Mouse (Mus musculus) NIH3T3 (cell line): ENCODE data around the gene Tmem141.
A peak's percentile ranks its signal among the peaks of the same experiment; 100 is the strongest.

Source experiments
- DNase-seq: peaks from one replicate; pipeline ENCODE4 v3.0.0-alpha.2; 2012; ENCODE audit warnings: low read depth

Tmem141 gene

DNA sequence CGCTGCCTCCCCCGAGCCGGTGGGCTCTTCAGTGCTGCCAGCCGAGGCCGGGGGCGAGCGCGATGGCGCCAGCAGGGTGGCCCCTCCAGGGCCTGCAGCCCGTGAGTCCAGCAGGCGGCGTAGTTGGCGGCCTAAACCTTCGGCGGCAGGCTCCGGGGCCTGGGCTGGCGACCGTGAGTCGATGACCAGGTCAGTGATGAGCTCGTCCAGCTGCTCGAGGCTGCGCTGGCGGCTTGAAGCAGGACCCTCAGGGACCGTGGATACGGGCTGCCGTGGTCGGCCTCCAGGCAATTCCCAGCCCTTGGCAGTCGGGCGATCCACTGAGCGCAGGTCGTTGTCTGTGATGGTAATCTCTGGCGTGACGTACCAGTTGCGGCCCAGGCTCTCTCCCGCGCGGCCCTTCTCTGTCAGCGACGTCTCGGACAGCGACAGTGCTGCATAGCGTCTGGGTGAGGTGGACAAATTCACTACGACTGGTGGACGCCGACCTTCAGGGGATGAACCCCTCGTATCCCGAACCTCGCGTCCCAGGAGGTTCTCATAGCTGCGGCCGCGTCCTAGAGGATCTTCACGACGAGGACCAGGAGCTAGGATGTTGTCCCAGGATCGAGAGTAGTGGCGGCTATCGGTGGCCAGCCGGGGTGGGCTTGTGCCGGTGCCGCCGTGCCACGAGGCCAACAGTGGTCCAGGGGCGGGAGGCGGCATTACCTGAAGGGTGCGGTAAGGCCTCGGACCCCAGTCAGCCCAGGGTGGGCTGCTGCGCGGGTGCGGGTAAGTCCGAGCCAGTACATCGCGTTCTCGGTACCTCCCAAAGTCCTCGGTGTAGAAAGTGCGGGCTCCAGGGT is 43.6 kb downstream of the Tmem141 start:
- no peak for DNase-seq

- DNase-seq = no peak
These were observed 44.6 kb downstream of the Tmem141 start for GRCm38 (mm10) chr2:25576965-25577891.

- no peak for DNase-seq
These were observed 45.6 kb downstream of the Tmem141 start for GRCm38 (mm10) chr2:25576028-25576850.

DNA sequence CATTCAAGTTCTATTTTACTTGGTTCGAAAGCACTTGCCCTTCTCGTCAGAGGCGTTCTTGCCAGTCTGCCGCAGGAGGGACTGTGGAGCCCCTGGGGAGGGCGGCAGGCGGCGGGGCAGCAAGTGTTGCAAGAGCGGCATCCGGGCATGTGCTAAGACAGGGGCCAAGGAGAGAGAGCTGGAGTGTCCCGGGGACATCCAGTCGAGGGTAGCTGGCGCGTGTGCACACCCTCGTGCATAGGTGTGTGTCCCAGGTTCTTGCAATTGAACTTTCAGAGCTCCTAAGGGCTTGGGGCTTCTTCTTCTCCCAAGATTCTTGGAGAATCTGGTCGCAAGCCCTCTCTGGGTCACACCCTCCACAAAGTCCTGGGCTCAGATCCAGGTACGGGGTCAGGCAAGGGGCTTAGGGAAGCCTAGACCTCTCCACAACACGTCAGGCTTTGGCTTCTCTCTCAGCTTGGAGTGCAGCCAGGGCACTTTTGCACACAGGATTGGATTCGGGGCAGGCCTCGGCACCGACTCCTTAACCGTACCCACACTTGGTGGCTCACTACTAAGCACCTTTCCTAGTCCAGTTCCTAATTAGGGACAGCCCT is 46.3 kb downstream of the Tmem141 start:
- peak; percentile 79 for DNase-seq

- peak; percentile 97 for DNase-seq
These were observed 47.0 kb downstream of the Tmem141 start, which contains the start of the genes Mamdc4 and Phpt1 for GRCm38 (mm10) chr2:25574579-25575431. Gene Mamdc4, minus strand, starts transcription at chr2:25574845. Gene Phpt1, minus strand, starts transcription at chr2:25575224.

GRCm38 (mm10) chr2:25574136-25574535 is 47.7 kb downstream of the Tmem141 start:
- peak; percentile 8 for DNase-seq

DNA sequence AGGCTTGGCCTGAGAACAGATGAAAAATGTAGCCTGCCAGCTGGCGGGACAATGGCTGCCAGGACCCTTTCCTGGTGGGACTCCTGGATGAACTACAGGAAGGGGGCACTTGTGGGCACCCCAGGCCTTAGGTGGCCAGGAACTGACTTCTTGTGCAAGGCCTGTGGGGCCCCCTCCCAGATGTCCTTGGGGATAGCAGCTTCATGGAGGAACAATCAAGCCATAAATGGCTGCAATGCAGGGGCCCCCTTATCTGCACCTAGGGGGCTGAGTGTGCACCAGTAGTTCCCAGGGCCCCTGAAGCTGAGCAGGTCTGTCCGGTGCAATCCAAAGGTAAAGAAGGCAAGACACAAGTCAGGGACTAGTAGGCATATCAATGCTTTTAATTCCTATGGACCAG is 48.7 kb downstream of the Tmem141 start:
- DNase-seq = no peak

DNA sequence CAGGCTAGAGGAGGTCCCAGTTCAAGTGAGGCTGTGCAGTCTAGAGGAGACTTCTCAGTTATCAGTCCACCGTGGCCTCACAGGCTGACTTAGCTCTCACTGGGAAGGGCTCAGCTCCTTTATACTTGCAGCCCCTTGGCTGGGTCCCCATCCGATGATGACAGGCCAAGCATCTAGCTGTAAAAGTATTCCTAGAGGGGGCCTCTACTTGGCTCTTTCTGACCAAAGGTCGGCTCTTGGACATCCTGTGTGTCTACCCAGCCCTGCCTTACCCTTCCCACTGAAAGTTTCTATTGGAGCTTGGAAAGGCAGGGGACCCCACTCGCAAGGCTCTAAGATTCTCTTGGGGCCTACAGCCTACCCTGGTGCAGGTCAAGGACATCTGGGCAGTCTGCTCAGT is 50.6 kb downstream of the Tmem141 start:
- DNase-seq = no peak
